Mouse (Mus musculus) heart, postnatal 0 days (tissue): ENCODE measurements around the gene Ppp1r15a.

Source experiments
- CTCF ChIP-seq: IDR thresholded peaks from 2 replicates; pipeline ENCODE4 v1.5.1; 2016; ENCODE audit warnings: antibody characterized with exemption, control low read depth, low read depth
- EP300 ChIP-seq: IDR thresholded peaks from 2 replicates; pipeline ENCODE4 v1.6.1; 2016; ENCODE audit warnings: antibody characterized with exemption, low read depth

DNA sequence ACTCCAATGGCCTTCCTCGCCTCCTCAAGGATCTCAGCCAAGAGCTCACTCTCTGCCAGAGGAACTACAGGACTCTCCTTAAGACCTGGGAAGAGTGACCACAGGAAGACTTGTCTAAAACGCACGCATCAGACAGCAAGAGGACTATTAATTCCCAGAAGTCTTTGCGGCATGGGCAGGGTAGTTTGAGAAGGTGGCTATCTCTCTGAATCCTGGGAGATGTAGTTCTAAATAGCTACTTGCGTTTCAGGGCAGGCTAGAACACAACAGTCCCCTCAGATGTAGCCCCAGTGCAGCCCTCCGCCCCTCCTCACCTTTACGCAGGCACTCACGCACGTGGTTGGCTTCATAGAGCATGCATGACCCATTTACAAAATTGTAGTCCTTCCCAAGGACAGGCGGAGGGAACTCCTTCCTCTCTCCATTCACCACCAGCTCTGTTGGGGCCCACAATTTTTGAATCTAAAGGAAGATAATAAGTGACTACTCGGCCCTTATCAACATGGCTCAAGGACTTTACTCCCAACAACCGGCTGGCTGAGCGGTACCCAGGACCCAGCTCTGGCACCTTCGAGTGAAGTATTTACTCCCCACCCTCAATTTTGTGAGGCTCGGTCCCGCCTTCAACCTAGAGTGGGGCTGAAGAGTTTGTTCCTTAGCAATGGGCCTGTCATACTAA is 50.6 kb downstream of the Ppp1r15a start:
- TF ChIP-seq CTCF (no peak), EP300 (no peak)
